Mouse (Mus musculus): Measurements from ENCODE around the gene Vip. TPM values are rescaled to one million over a fixed set of nuclear protein-coding genes. Genes with fewer than 3 reads are reported as not detected.

Gene Vip
- polyA plus RNA-seq, 1 experiment from 2014 or later = 1.2 TPM

GRCm38 (mm10) chr10:5633672-5634200 lies 5.3 kb upstream of the Vip start:
- no peak overlapping the region for H3K27ac ChIP-seq (replicated peaks)
- H3K4me2 ChIP-seq = no peak overlapping the region
- H3K4me3 ChIP-seq = no peak overlapping the region
- WGBS = 81% methylated on average over 4 of the region's 4 CpGs
- H3K9ac ChIP-seq = no peak overlapping the region
- H3K4me1 ChIP-seq (replicated peaks) = no peaks in the 10 kb centered on the region
- no peaks in the 10 kb centered on the region for H3K36me3 ChIP-seq
- no peak for ATAC-seq (ENCODE audit: low FRiP score, low read depth)
- no peaks in the 10 kb centered on the region for H3K27me3 ChIP-seq
- H3K9me3 ChIP-seq = no peaks in the 10 kb centered on the region

GRCm38 (mm10) chr10:5634336-5634735 lies 4.7 kb upstream of the Vip start:
- H3K9ac ChIP-seq = no peak overlapping the region
- 51% methylated on average over 1 of the region's 1 CpGs for WGBS
- ATAC-seq (ENCODE audit: low FRiP score, low read depth) = peak; percentile 68; the same call in 1 of the 2 replicates

GRCm38 (mm10) chr10:5637322-5637721 lies 1.7 kb upstream of the Vip start:
- H3K36me3 ChIP-seq = no peaks in the 10 kb centered on the region
- H3K9me3 ChIP-seq = no peaks in the 10 kb centered on the region
- H3K4me1 ChIP-seq (replicated peaks) = no peaks in the 10 kb centered on the region
- WGBS = 88% methylated on average over 4 of the region's 4 CpGs
- no peak overlapping the region for H3K9ac ChIP-seq
- ATAC-seq (ENCODE audit: low FRiP score, low read depth) = no peak
- no peak overlapping the region for H3K4me3 ChIP-seq
- H3K27ac ChIP-seq (replicated peaks) = no peak overlapping the region
- no peaks in the 10 kb centered on the region for H3K27me3 ChIP-seq
- no peak overlapping the region for H3K4me2 ChIP-seq

More at GRCm38 (mm10) chr10:5634336-5634735, 4.7 kb upstream of the Vip start:
- Histone ChIP-seq H3K4me2 (no peak overlapping the region), H3K27me3 (no peaks in the 10 kb centered on the region), H3K36me3 (no peaks in the 10 kb centered on the region), H3K27ac (replicated peaks) (no peak overlapping the region), H3K9me3 (no peaks in the 10 kb centered on the region), H3K4me3 (no peak overlapping the region), H3K4me1 (replicated peaks) (no peaks in the 10 kb centered on the region)

DNA sequence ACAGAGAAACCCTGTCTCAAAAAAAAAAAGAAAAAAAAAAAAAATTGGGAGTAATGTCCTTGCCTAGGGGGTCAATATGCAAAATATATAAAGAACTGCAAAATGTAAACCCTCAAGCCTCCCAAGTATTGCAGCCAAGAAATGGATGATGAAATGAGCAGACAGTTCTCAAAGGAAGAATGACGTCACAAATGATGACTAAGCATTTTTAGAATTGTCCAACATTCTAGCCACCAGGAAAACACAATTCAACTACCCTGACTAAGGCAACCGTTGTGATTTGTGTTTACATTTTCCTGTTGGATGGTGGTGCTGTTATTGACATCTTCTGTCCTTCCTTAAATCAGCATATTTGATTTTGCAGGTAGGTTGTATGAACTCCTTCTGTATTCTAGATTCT lies 42.3 kb downstream of the Vip start:
- 80% methylated on average over 2 of the region's 2 CpGs for WGBS
- Histone ChIP-seq H3K4me1 (replicated peaks) (no peaks in the 10 kb centered on the region), H3K9me3 (no peaks in the 10 kb centered on the region), H3K36me3 (no peaks in the 10 kb centered on the region), H3K4me3 (no peak overlapping the region), H3K9ac (no peak overlapping the region), H3K27ac (replicated peaks) (no peak overlapping the region), H3K4me2 (no peak overlapping the region), H3K27me3 (no peaks in the 10 kb centered on the region)
- ATAC-seq (ENCODE audit: low FRiP score, low read depth) = no peak

DNA sequence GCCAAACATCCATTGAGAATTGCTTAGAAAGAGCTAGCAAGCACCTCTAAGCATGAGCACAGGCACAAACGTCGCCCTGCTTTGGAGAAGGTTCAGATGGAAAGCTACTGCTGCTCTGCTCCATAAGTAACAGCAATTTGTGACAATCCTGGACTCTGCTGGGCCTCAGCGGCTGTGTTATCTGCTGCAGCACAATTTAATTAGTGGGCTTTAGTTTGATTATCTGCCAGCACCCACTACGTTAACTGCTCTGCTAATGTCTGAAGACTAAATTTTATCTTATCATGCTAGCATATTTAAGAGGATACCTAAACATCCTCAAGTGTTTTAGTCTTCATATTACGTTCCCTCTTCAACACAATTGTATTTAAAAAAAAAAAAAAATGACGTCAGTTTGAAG lies 46.6 kb downstream of the Vip start:
- Histone ChIP-seq H3K27ac (replicated peaks) (no peak overlapping the region), H3K4me3 (no peak overlapping the region), H3K9me3 (no peaks in the 10 kb centered on the region), H3K36me3 (no peaks in the 10 kb centered on the region), H3K27me3 (no peaks in the 10 kb centered on the region), H3K9ac (no peak overlapping the region), H3K4me2 (no peak overlapping the region), H3K4me1 (replicated peaks) (no peaks in the 10 kb centered on the region)
- 75% methylated on average over 6 of the region's 6 CpGs for WGBS
- no peak for ATAC-seq (ENCODE audit: low FRiP score, low read depth)

DNA sequence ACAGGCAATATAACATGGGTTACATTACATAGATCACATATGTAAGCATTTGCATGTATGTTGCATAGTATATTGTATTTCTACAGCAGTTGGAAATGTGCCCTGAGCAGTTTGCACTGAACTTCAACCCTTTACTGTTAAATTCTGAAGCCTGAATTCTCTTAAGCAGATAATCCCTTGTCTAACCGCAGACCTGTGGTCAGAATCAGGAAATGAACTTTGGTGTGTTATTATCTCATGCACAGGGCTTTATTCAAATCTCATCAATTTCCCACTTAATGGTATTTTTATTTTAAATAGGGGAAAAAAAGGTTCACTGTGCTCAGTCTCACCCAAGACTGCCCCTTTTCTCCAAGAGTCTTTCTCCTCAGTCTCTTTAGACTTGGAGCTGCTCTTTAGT lies 55.3 kb downstream of the Vip start:
- H3K9ac ChIP-seq = no peak overlapping the region
- H3K4me2 ChIP-seq = no peak overlapping the region
- WGBS = 74% methylated on average over 1 of the region's 1 CpGs
- no peaks in the 10 kb centered on the region for H3K27me3 ChIP-seq
- no peak for ATAC-seq (ENCODE audit: low FRiP score, low read depth)
- no peak overlapping the region for H3K4me3 ChIP-seq
- H3K4me1 ChIP-seq (replicated peaks) = no peaks in the 10 kb centered on the region
- H3K9me3 ChIP-seq = no peaks in the 10 kb centered on the region
- no peak overlapping the region for H3K27ac ChIP-seq (replicated peaks)
- H3K36me3 ChIP-seq = no peaks in the 10 kb centered on the region

Other genes starting within 250 kb of the Vip start
- gene Syne1, start 87.7 kb upstream of the Vip start, polyA plus RNA-seq (2015; fragmentation: Nextera tagmentation; extraction: Ambion mirVana) = 15.2 and 18.5 TPM in 2 replicates
- gene Myct1, start 45.4 kb upstream of the Vip start, polyA plus RNA-seq (2015; fragmentation: Nextera tagmentation; extraction: Ambion mirVana) = 1.1 and 1.2 TPM in 2 replicates
- 14.2 and 16.9 TPM in 2 replicates for gene Fbxo5, start 166.4 kb downstream of the Vip start, polyA plus RNA-seq (2015; fragmentation: Nextera tagmentation; extraction: Ambion mirVana)
- 10.6 and 12.3 TPM in 2 replicates for gene Mtrf1l, start 184.7 kb downstream of the Vip start, polyA plus RNA-seq (2015; fragmentation: Nextera tagmentation; extraction: Ambion mirVana)